Mouse (Mus musculus): ENCODE measurements around the gene Btbd16.

GRCm38 (mm10) chr7:130762071-130762897 lies 11.6 kb upstream of the Btbd16 start:
- TF ChIP-seq CTCF (IDR thresholded peaks at IDR 0.05; ENCODE audit: low read depth, low read length) (peak; percentile 73), POLR2A (IDR thresholded peaks at IDR 0.05; ENCODE audit: extremely low read depth, insufficient read depth, low read length) (no peak)

Measured in liver, adult 2 months (tissue).